Mouse (Mus musculus) CD4-positive, CD25-positive, alpha-beta regulatory T cell, adult 2 months (primary cell): ENCODE measurements at regions not wholly inside any gene's neighbourhood (a gene's known extent, or its start where the extent isn't known, plus 50 kb on each side); places are given as distances from the start of the nearest gene placed in this dataset.
A peak's percentile ranks its signal among the peaks of the same experiment; 100 is the strongest.

ENCODE experiments used
- DNase-seq: peaks from one replicate; pipeline ENCODE4 v3.0.0-alpha.2; 2012; ENCODE audit warnings: low read depth, low spot score

GRCm38 (mm10) chr3:48911758-48912157 lies 845.4 kb downstream of the Pcdh18 start:
- no peak for DNase-seq

GRCm38 (mm10) chr3:48890403-48890802 lies 866.7 kb downstream of the Pcdh18 start:
- DNase-seq, result no peak

- DNase-seq, result no peak
Measured at GRCm38 (mm10) chr3:48887885-48888284, 869.2 kb downstream of the Pcdh18 start.

GRCm38 (mm10) chr3:48869527-48869926 lies 887.6 kb downstream of the Pcdh18 start:
- DNase-seq, result no peak

- peak; percentile 27 for DNase-seq
Measured at GRCm38 (mm10) chr3:48846049-48846653, 911.0 kb downstream of the Pcdh18 start.

- DNase-seq, result no peak
Measured at GRCm38 (mm10) chr3:48840692-48841091, 916.4 kb downstream of the Pcdh18 start.

- DNase-seq, result no peak
Measured at GRCm38 (mm10) chr3:48823360-48823759, 933.8 kb downstream of the Pcdh18 start.

GRCm38 (mm10) chr3:48804398-48804797 lies 952.7 kb downstream of the Pcdh18 start:
- DNase-seq, result no peak

GRCm38 (mm10) chr3:48771709-48772108 lies 985.4 kb downstream of the Pcdh18 start:
- no peak for DNase-seq
